Mouse (Mus musculus) sigmoid colon, adult 10 weeks (tissue): ENCODE data around the gene Ifi203. TPM values are rescaled to one million over a fixed set of nuclear protein-coding genes. Genes with fewer than 3 reads are reported as not detected.

Source experiments
- polyA plus RNA-seq: library from polyadenylated mRNA; stranded (reverse); fragments of 350-450 nt; fragmentation: Illumina TruSeq; extraction: RNeasy Lipid Tissue Mini Kit (QIAGEN cat#74804); gene quantifications from one replicate; pipeline ENCODE4 v1.2.3, GENCODE M21; 2014; ENCODE audit warnings: low read depth, low replicate concordance

Ifi203 gene
- 55.6 TPM for polyA plus RNA-seq

DNA sequence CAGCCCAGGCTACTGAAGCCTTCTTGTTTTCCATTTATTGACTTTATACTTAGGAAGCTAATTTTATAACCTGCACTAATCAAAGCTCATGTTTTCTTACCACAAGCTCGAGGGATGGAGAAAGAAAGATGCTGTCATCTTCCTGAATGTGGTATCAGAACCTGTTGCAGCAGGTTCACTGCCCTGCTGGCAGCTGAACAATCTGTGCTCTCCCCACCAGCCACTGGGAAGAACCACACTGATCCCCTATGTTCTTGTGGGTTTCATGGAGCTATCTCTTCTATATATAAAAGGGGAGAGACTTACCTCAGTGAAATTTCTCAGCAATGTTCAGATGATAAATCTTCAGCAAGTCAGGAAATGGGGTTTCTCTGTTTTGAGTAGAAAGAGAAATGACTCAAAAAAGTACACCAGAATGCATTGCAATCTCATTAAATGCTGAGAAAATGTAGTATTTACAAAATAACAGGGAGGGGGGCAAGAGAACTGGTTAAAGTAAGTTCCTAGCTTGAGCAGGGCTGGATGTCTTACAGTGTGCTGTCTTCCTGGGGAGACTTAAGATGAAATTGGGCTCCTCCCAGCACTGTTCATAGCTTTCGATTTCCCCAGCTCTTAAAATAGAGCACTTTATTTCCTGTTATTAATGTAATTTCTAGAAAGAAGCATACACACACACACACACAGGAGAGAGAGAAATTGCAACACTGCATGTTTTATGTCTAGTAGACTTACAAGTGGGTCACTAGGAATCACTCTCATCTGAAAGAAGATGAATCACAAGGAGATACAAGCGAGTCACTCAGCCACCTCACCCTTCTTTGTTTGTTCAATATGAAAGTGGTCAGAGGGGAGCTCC lies at the start of gene Ifi203, which contains the start of gene Mndal:
Ifi203 (minus strand) TSS at position 749 of the 856 bp plus-strand sequence.
Mndal (minus strand) TSS at position 568 of the 856 bp plus-strand sequence.

DNA sequence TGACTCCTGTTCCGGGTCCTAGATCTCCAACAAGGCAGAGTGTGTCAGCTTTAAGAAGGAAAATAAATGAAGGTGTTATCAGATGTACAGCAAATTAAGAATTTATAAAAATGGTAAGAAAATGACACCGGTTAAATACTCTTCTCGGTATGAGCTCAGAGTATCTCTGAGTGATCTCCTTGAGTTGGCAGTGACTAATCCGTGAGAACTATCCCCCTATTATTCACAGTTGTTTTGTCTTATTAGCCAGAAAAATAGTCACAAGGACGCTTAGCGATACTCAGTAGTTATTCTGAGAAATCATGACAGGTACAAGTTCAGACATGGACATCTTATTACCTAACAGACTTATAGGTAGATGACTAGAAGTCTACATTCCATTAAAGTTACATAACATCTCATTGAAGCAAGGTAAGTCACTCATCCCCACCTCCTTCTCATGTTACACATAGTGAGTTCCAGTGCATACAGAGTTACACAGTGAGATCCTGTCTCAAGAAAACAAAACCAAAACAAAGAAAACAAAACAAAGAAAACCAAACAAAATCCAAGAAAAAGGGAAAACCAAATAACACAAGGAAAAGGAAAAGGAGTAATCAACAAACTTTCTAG lies 40.3 kb upstream of the Ifi203 start, which contains the start of gene Ifi202b:
Ifi202b (minus strand) TSS at position 51 of the 612 bp plus-strand sequence.

DNA sequence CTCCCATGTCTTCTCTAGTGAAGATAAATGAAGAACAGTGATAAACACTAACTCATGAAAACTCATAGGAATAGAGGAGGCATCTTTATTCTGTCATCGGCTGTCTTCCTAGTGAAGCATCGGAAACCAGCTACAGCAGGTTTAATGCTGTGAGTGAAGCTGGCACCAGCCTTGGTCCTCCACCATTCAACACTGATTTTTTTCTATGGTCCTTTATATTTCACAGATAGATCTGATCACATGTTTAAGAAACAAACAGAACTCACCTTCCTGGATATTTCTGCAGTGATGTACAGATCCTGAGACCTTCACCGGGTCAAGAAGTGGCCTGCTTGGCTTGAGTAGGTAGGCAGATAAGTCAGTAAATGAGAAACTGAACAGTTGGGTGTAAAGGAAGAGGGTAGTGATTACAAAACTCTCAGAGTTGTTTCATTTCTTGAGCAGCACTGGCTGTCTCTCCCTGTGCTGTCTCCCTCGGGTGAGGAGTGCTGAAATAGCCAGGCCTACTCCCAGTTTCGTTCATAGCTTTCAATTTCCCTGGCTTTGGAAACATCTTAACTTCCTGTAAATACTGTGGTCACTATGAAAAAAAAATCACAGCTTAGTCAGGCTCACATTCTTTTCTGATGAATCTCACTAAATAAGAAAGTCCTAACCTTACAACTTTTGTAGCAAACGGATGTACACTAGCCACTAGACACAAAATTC lies 29.8 kb downstream of the Ifi203 start, which contains the start of gene Ifi211:
Ifi211 (minus strand) TSS at position 499 of the 708 bp plus-strand sequence.

Other genes starting within 250 kb of the Ifi203 start
- 7.8 TPM for gene Ifi207, start 200.9 kb downstream of the Ifi203 start, polyA plus RNA-seq
- gene Ifi204, start 175.7 kb downstream of the Ifi203 start, polyA plus RNA-seq: 17.2 TPM
- gene Ifi211, start 29.6 kb downstream of the Ifi203 start, polyA plus RNA-seq: 13.5 TPM
- 85.2 TPM for gene Mndal, start 181 bp downstream of the Ifi203 start, polyA plus RNA-seq
- not detected for gene Ifi202b, start 40.1 kb upstream of the Ifi203 start, polyA plus RNA-seq
- 14.8 TPM for gene Ifi205, start 89.1 kb upstream of the Ifi203 start, polyA plus RNA-seq
- not detected for gene Olfr433, start 98.0 kb upstream of the Ifi203 start, polyA plus RNA-seq
- gene Olfr432, start 106.5 kb upstream of the Ifi203 start, polyA plus RNA-seq: not detected
- gene Olfr430, start 123.9 kb upstream of the Ifi203 start, polyA plus RNA-seq: not detected
- not detected for gene Olfr429, start 141.7 kb upstream of the Ifi203 start, polyA plus RNA-seq
- gene Olfr427, start 154.2 kb upstream of the Ifi203 start, polyA plus RNA-seq: not detected
- gene Olfr231, start 178.5 kb upstream of the Ifi203 start, polyA plus RNA-seq: not detected
- gene Olfr424, start 188.8 kb upstream of the Ifi203 start, polyA plus RNA-seq: not detected
- gene Olfr420, start 213.0 kb upstream of the Ifi203 start, polyA plus RNA-seq: not detected
- gene Spta1, start 230.1 kb upstream of the Ifi203 start, polyA plus RNA-seq: 0.35 TPM